Mouse (Mus musculus): Measurements from ENCODE around the gene Lcn12. TPM values are rescaled to one million over a fixed set of nuclear protein-coding genes. Genes with fewer than 3 reads are reported as not detected.

Gene Lcn12
- polyA plus RNA-seq, 1 experiment = not detected

DNA sequence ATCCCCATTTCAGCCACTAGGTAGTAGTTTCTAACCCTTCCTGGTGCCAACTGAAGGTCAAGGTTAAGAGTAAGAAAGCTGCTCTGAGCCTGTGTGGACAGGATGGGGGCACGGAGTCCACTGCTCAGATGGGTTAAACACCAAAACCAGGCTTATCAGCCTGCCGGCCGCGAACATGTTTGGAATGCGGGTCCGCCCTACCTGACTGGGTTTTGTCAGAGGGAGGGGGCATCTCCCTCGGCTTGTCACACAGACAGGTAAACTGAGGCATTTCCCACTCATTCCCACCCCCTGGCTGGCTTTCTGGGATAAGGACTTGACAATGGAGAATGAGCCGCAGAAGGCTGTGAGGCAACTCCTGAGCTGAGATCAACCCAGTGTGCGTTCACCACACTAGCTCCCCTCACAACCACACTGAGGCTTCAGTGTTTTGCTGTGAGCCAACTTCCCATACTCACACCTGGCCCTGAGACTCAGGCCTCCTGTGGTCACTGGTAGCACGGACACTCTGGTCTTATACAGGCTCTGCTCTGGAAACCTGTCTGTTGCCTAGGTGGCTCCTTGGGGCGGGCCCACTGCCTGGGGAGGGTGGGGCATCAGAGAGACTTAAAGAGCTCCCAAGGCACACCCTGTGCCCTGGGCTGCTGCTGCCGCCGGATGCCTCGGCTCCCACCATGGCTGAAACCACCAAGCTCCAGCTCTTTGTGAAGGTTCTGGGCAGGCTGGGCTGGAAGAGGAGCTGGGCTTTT lies 37.3 kb downstream of the Lcn12 start, which contains the start of gene Clic3:
Gene Clic3 (plus strand): TSS at position 634 of the 749 bp plus-strand sequence.
- no peak for TF ChIP-seq POLR2A (IDR thresholded peaks at IDR 0.05; ENCODE audit: extremely low read depth, insufficient read depth, low read length)
- TF ChIP-seq CTCF (IDR thresholded peaks at IDR 0.05; ENCODE audit: extremely low read depth, insufficient read depth, low read length) = no peak
- Histone ChIP-seq H3K27ac (ENCODE audit: insufficient read depth, low read length) (no peak within 1 kb of the TSS), H3K4me1 (ENCODE audit: control insufficient read depth, insufficient read depth, low read length) (peaks cover 2% of the 10 kb centered on the region), H3K4me3 (ENCODE audit: insufficient read depth, low read length) (no peak within 1 kb of the TSS)

DNA sequence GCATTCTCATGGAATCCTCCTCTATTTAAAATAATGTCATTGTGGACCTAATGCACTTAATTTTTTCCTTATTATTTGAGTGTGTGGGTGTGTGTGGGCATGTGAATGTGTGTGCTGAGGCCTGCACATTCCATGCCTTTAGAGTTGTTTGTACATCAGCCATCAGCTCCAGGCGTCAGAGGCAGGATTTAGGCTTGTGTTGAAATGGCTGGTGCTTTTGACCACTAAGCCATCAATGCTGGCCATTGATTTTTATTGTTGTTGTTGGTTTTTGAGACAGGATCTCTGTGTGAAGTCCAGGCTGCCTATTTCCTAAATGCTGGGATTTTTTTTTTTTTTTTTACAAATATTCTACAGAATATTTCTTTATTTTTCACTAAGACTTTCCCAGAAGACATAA lies 40.8 kb downstream of the Lcn12 start:
- Histone ChIP-seq H3K4me3 (ENCODE audit: insufficient read depth, low read length) (no peak overlapping the region), H3K4me1 (ENCODE audit: control insufficient read depth, insufficient read depth, low read length) (no peaks in the 10 kb centered on the region), H3K27ac (ENCODE audit: insufficient read depth, low read length) (no peak overlapping the region)
- TF ChIP-seq CTCF (IDR thresholded peaks at IDR 0.05; ENCODE audit: extremely low read depth, insufficient read depth, low read length) = no peak
- no peak for TF ChIP-seq POLR2A (IDR thresholded peaks at IDR 0.05; ENCODE audit: extremely low read depth, insufficient read depth, low read length)

DNA sequence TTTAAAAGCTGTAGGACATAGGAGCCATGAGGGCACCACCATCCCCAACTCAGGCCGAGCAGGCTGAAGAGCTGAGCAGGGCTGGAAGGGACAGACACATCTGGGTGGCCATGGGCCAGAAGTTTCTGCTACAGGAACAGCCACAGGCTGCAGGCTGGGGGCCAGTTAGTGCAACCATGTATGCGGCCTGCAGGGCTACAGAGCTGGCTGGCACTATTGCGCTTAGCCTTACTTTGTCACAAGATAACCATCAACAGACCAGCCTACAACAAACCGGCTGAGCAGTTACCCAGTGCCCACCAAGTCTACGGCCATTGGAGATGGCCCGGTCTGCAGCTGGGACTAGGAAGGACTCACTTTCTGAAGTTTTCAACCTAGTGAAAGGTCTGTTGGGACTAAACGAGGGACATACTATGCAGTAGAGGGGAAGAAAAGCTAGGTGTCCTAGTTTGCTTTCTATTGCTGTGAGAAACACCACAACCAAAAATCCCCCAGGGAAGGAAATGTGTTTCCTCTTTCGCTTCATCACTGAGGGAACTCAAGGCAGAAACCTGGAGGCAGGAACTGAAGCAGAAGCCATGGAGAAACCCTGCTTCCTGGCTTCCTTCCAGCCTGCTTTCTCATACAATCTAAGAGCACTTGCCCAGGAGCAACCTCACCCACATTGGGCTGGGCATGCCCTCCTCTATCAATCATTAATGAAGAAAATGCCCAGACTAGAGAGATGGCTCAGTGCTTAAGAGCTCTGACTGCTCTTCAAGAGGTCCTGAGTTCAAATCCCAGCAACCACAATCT lies 42.7 kb downstream of the Lcn12 start:
- no peak overlapping the region for H3K4me3 ChIP-seq (ENCODE audit: insufficient read depth, low read length)
- no peak overlapping the region for H3K27ac ChIP-seq (ENCODE audit: insufficient read depth, low read length)
- TF ChIP-seq POLR2A (IDR thresholded peaks at IDR 0.05; ENCODE audit: extremely low read depth, insufficient read depth, low read length) (no peak), CTCF (IDR thresholded peaks at IDR 0.05; ENCODE audit: extremely low read depth, insufficient read depth, low read length) (no peak)
- no peaks in the 10 kb centered on the region for H3K4me1 ChIP-seq (ENCODE audit: control insufficient read depth, insufficient read depth, low read length)

DNA sequence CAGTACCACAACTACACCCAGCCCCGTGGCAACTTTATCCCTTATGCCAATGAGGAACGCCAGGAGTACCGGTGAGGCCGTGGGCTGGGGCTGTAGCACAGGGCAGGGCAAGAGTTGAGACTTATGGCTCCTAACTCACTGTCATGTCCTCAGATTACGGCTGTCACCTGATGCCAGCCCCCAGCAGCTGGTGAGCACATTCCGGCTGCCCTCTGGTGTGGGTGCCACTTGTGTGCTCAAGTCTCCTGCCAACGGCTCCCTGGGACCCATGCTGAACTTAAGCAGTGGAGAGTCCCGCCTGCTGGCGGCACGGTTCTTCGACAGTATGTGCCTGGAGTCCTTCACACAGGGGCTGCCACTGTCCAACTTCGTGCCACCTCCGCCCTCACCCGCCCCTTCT lies 51.0 kb downstream of the Lcn12 start:
- Histone ChIP-seq H3K4me3 (ENCODE audit: insufficient read depth, low read length) (no peak overlapping the region), H3K4me1 (ENCODE audit: control insufficient read depth, insufficient read depth, low read length) (no peaks in the 10 kb centered on the region), H3K27ac (ENCODE audit: insufficient read depth, low read length) (no peak overlapping the region)
- TF ChIP-seq POLR2A (IDR thresholded peaks at IDR 0.05; ENCODE audit: extremely low read depth, insufficient read depth, low read length) (no peak), CTCF (IDR thresholded peaks at IDR 0.05; ENCODE audit: extremely low read depth, insufficient read depth, low read length) (no peak)

DNA sequence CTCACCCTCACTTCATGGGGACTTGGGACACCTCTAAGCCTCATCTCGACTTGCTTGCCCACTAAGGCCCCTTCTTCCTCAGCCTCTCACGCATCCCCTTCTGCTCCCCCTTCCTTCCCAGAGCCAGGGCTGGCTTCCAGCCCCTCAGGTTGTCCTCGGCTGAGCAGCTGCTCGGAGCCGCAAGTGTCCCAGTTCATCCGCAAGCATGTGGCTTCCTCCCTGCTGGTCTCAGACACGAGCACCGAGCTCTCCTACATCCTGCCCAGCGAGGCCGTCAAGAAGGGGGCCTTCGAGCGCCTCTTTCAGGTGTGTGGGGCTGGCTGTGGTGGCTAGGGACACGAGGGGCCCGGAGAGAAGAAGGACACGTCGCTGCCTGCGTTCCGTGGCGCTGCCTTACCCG lies 52.6 kb downstream of the Lcn12 start:
- TF ChIP-seq POLR2A (IDR thresholded peaks at IDR 0.05; ENCODE audit: extremely low read depth, insufficient read depth, low read length) = no peak
- no peak for TF ChIP-seq CTCF (IDR thresholded peaks at IDR 0.05; ENCODE audit: extremely low read depth, insufficient read depth, low read length)
- H3K4me3 ChIP-seq (ENCODE audit: insufficient read depth, low read length) = no peak overlapping the region
- no peak overlapping the region for H3K27ac ChIP-seq (ENCODE audit: insufficient read depth, low read length)
- no peaks in the 10 kb centered on the region for H3K4me1 ChIP-seq (ENCODE audit: control insufficient read depth, insufficient read depth, low read length)

Other genes with a start within 250 kb of the Lcn12 start
- 14.0 and 15.5 TPM in 2 replicates for gene AL732309.1, start 247.0 kb downstream of the Lcn12 start, polyA plus RNA-seq (2012; rRNA removed)
- gene Tmem203, start 238.5 kb downstream of the Lcn12 start, polyA plus RNA-seq (2012; rRNA removed) = 33.8 and 36.0 TPM in 2 replicates
- 14.0 and 22.0 TPM in 2 replicates for gene Tprn, start 231.3 kb downstream of the Lcn12 start, polyA plus RNA-seq (2012; rRNA removed)
- gene Ssna1, start 221.5 kb downstream of the Lcn12 start, polyA plus RNA-seq (2012; rRNA removed) = 87.9 and 93.2 TPM in 2 replicates
- gene Anapc2, start 221.4 kb downstream of the Lcn12 start, polyA plus RNA-seq (2012; rRNA removed) = 75.7 and 76.5 TPM in 2 replicates
- gene Tmem210, start 205.8 kb downstream of the Lcn12 start, polyA plus RNA-seq (2012; rRNA removed) = not detected in 2 replicates
- not detected in 2 replicates for gene Lrrc26, start 204.0 kb downstream of the Lcn12 start, polyA plus RNA-seq (2012; rRNA removed)
- 336 and 340 TPM in 2 replicates for gene Grin1, start 174.7 kb downstream of the Lcn12 start, polyA plus RNA-seq (2012; rRNA removed)
- gene Man1b1, start 161.6 kb downstream of the Lcn12 start, polyA plus RNA-seq (2012; rRNA removed) = 27.0 and 28.4 TPM in 2 replicates
- gene Dpp7, start 137.6 kb downstream of the Lcn12 start, polyA plus RNA-seq (2012; rRNA removed) = 59.8 and 69.1 TPM in 2 replicates
- gene Uap1l1, start 128.2 kb downstream of the Lcn12 start, polyA plus RNA-seq (2012; rRNA removed) = 16.6 and 20.4 TPM in 2 replicates
- gene Sapcd2, start 121.6 kb downstream of the Lcn12 start, polyA plus RNA-seq (2012; rRNA removed) = 4.0 and 4.4 TPM in 2 replicates
- gene Entpd2, start 98.0 kb downstream of the Lcn12 start, polyA plus RNA-seq (2012; rRNA removed) = 15.8 and 19.0 TPM in 2 replicates
- 435 and 468 TPM in 2 replicates for gene Npdc1, start 94.6 kb downstream of the Lcn12 start, polyA plus RNA-seq (2012; rRNA removed)
- 0.38 and 0.48 TPM in 2 replicates for gene Fut7, start 70.6 kb downstream of the Lcn12 start, polyA plus RNA-seq (2012; rRNA removed)
- 105 and 109 TPM in 2 replicates for gene Abca2, start 65.2 kb downstream of the Lcn12 start, polyA plus RNA-seq (2012; rRNA removed)
- gene Clic3, start 37.1 kb downstream of the Lcn12 start, polyA plus RNA-seq (2012; rRNA removed) = 0.72 and 0.79 TPM in 2 replicates
- 137 TPM in 2 replicates for gene Paxx, start 32.8 kb downstream of the Lcn12 start, polyA plus RNA-seq (2012; rRNA removed)
- gene Ptgds, start 23.9 kb downstream of the Lcn12 start, polyA plus RNA-seq (2012; rRNA removed) = 2,250 and 2,426 TPM in 2 replicates
- gene Fbxw5, start 6.8 kb upstream of the Lcn12 start, polyA plus RNA-seq (2012; rRNA removed) = 44.3 and 46.1 TPM in 2 replicates
- 2.3 and 3.3 TPM in 2 replicates for gene C8g, start 7.8 kb upstream of the Lcn12 start, polyA plus RNA-seq (2012; rRNA removed)
- gene Traf2, start 53.0 kb upstream of the Lcn12 start, polyA plus RNA-seq (2012; rRNA removed) = 8.4 and 9.1 TPM in 2 replicates
- 270 and 276 TPM in 2 replicates for gene Edf1, start 63.9 kb upstream of the Lcn12 start, polyA plus RNA-seq (2012; rRNA removed)
- 1.1 and 1.2 TPM in 2 replicates for gene Mamdc4, start 80.9 kb upstream of the Lcn12 start, polyA plus RNA-seq (2012; rRNA removed)
- 123 and 129 TPM in 2 replicates for gene Phpt1, start 81.3 kb upstream of the Lcn12 start, polyA plus RNA-seq (2012; rRNA removed)
- gene Ajm1, start 87.8 kb upstream of the Lcn12 start, polyA plus RNA-seq (2012; rRNA removed) = 115 and 125 TPM in 2 replicates
- 158 and 162 TPM in 2 replicates for gene Rabl6, start 114.6 kb upstream of the Lcn12 start, polyA plus RNA-seq (2012; rRNA removed)
- gene Ccdc183, start 123.8 kb upstream of the Lcn12 start, polyA plus RNA-seq (2012; rRNA removed) = 0.02 TPM in 1 of 2 replicates, not detected in the other
- 73.9 and 82.8 TPM in 2 replicates for gene Tmem141, start 128.1 kb upstream of the Lcn12 start, polyA plus RNA-seq (2012; rRNA removed)
- 0.30 and 0.33 TPM in 2 replicates for gene Fcna, start 134.1 kb upstream of the Lcn12 start, polyA plus RNA-seq (2012; rRNA removed)
- gene Lcn8, start 159.2 kb upstream of the Lcn12 start, polyA plus RNA-seq (2012; rRNA removed) = not detected in 2 replicates
- gene Lcn5, start 164.0 kb upstream of the Lcn12 start, polyA plus RNA-seq (2012; rRNA removed) = not detected in 2 replicates
- gene Lcn6, start 182.9 kb upstream of the Lcn12 start, polyA plus RNA-seq (2012; rRNA removed) = not detected in 2 replicates
- gene Lcn10, start 188.8 kb upstream of the Lcn12 start, polyA plus RNA-seq (2012; rRNA removed) = not detected in 2 replicates
- gene Obp2a, start 206.1 kb upstream of the Lcn12 start, polyA plus RNA-seq (2012; rRNA removed) = not detected in 2 replicates
- gene Bmyc, start 212.8 kb upstream of the Lcn12 start, polyA plus RNA-seq (2012; rRNA removed) = 99.6 and 101 TPM in 2 replicates
- 0.15 TPM in 1 of 2 replicates, not detected in the other for gene Obp2b, start 243.1 kb upstream of the Lcn12 start, polyA plus RNA-seq (2012; rRNA removed)

All from cortical plate, adult 2 months (tissue).